Mouse (Mus musculus): ENCODE measurements at regions not wholly inside any gene's neighbourhood (a gene's known extent, or its start where the extent isn't known, plus 50 kb on each side); places are given as distances from the start of the nearest gene placed in this dataset.

DNA sequence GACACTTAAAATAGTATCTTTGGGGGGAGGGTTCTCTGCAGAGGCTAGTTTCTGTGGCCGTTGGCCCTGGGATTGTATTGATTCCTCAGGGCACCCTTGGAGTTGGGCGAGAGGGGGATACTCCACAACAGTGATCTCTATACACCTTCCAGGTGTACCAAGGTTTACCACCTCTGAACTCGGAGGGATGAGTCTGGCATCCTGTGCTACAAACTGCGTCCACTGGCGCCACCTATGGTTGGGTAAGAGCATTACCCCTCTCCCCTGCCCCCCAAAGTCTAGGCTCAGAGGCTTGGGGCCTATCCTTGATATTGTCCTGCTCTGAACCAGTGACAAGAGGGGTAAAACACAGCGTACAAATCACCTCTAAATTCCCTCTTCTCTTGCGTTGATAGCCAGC lies 62.2 kb downstream of the Gm17728 start:
- no peak for DNase-seq
- no peak for TF ChIP-seq POLR2A (IDR thresholded peaks at IDR 0.05; ENCODE audit: borderline replicate concordance, extremely low read depth, low read depth, low read length)
- TF ChIP-seq CTCF (IDR thresholded peaks at IDR 0.05; ENCODE audit: insufficient read depth, low read length) = peak; percentile 25; the same call in 1 of the 2 replicates
- WGBS = 68% methylated on average over 7 of the region's 7 CpGs
- Histone ChIP-seq H3K4me3 (replicated peaks; ENCODE audit: extremely low read depth, low read depth, low read length) (no peak overlapping the region), H3K4me1 (ENCODE audit: control insufficient read depth, insufficient read depth, low read length) (no peaks in the 10 kb centered on the region)

GRCm38 (mm10) chr17:9484566-9484965 lies 62.7 kb downstream of the Gm17728 start:
- Histone ChIP-seq H3K4me1 (ENCODE audit: control insufficient read depth, insufficient read depth, low read length) (no peaks in the 10 kb centered on the region), H3K4me3 (replicated peaks; ENCODE audit: extremely low read depth, low read depth, low read length) (no peak overlapping the region)
- no peak for DNase-seq
- WGBS = 85% methylated on average over 12 of the region's 12 CpGs
- TF ChIP-seq CTCF (IDR thresholded peaks at IDR 0.05; ENCODE audit: insufficient read depth, low read length) (no peak), POLR2A (IDR thresholded peaks at IDR 0.05; ENCODE audit: borderline replicate concordance, extremely low read depth, low read depth, low read length) (no peak)

- TF ChIP-seq POLR2A (IDR thresholded peaks at IDR 0.05; ENCODE audit: borderline replicate concordance, extremely low read depth, low read depth, low read length) = no peak
- TF ChIP-seq CTCF (IDR thresholded peaks at IDR 0.05; ENCODE audit: insufficient read depth, low read length) = no peak
- H3K4me1 ChIP-seq (ENCODE audit: control insufficient read depth, insufficient read depth, low read length) = no peaks in the 10 kb centered on the region
- no peak overlapping the region for H3K4me3 ChIP-seq (replicated peaks; ENCODE audit: extremely low read depth, low read depth, low read length)
- 61% methylated on average over 3 of the region's 3 CpGs for WGBS
- DNase-seq = no peak
These were observed 107.5 kb downstream of the Gm17728 start for GRCm38 (mm10) chr17:9529340-9529739.

DNA sequence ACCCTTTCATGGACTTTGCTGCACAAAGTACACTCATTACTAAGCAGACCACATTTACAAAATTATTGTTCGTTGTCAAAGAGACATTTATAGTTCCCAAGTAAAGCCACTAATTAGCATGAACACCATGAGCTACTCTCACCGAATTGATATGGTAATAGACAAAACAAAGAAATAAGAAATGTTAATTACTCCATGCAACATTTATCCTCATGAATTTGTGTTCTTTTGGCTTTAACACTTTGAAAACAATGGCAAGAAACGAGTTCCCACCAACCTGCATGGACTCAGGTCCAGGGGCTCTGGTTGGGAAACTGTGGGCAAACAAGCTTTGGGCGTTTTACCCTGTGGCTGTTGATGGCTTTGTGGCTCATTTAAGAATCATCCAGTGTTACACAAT lies 114.2 kb downstream of the Gm17728 start:
- TF ChIP-seq POLR2A (IDR thresholded peaks at IDR 0.05; ENCODE audit: borderline replicate concordance, extremely low read depth, low read depth, low read length) (no peak), CTCF (IDR thresholded peaks at IDR 0.05; ENCODE audit: insufficient read depth, low read length) (no peak)
- Histone ChIP-seq H3K4me1 (ENCODE audit: control insufficient read depth, insufficient read depth, low read length) (no peaks in the 10 kb centered on the region), H3K4me3 (replicated peaks; ENCODE audit: extremely low read depth, low read depth, low read length) (no peak overlapping the region)
- no peak for DNase-seq
- WGBS = 68% methylated on average over 4 of the region's 4 CpGs

DNA sequence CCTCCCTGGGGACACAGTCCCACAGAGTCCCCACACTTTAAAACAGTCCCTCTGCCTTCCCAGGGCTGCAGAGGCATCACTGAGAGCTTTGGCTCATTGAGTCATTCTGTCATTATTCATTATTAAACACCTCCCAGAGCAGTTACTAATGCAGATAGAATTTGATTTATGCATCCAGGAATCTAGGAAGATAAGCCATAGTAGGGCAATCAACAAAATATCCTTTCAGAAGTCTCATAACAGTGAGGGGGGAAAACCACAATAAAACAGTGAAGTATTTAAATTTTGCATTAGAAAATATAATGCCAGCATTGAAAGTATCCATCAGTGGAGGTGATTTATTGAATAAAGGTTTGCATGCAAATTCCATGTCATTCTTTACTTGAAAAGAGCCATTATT lies 116.5 kb downstream of the Gm17728 start:
- Histone ChIP-seq H3K4me1 (ENCODE audit: control insufficient read depth, insufficient read depth, low read length) (no peaks in the 10 kb centered on the region), H3K4me3 (replicated peaks; ENCODE audit: extremely low read depth, low read depth, low read length) (no peak overlapping the region)
- TF ChIP-seq CTCF (IDR thresholded peaks at IDR 0.05; ENCODE audit: insufficient read depth, low read length) (no peak), POLR2A (IDR thresholded peaks at IDR 0.05; ENCODE audit: borderline replicate concordance, extremely low read depth, low read depth, low read length) (no peak)
- no peak for DNase-seq

DNA sequence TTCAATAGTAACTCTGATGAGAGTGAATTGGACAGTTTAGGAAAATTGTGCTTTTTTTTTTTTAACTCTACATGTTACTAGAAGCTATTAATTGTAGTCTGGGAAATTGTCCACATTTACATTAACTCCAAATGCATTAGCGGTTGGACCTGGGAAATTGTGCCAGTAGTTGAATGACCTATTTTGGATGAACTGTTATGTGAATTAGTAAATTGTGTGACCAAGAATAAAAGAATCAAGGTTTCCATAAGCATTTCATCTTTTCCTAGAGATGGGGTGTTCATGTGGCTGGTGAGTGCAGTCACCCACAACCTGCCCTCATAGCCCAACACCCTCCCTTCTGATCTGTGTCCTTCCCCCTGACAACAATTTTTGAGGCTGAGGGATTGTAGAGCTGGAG lies 118.3 kb downstream of the Gm17728 start:
- Histone ChIP-seq H3K4me3 (replicated peaks; ENCODE audit: extremely low read depth, low read depth, low read length) (no peak overlapping the region), H3K4me1 (ENCODE audit: control insufficient read depth, insufficient read depth, low read length) (no peaks in the 10 kb centered on the region)
- no peak for DNase-seq
- TF ChIP-seq CTCF (IDR thresholded peaks at IDR 0.05; ENCODE audit: insufficient read depth, low read length) = no peak
- no peak for TF ChIP-seq POLR2A (IDR thresholded peaks at IDR 0.05; ENCODE audit: borderline replicate concordance, extremely low read depth, low read depth, low read length)
- 83% methylated on average over 1 of the region's 1 CpGs for WGBS

- H3K4me1 ChIP-seq (ENCODE audit: control insufficient read depth, insufficient read depth, low read length) = no peaks in the 10 kb centered on the region
- TF ChIP-seq POLR2A (IDR thresholded peaks at IDR 0.05; ENCODE audit: borderline replicate concordance, extremely low read depth, low read depth, low read length) (no peak), CTCF (IDR thresholded peaks at IDR 0.05; ENCODE audit: insufficient read depth, low read length) (no peak)
- 70% methylated on average over 5 of the region's 5 CpGs for WGBS
- no peak overlapping the region for H3K4me3 ChIP-seq (replicated peaks; ENCODE audit: extremely low read depth, low read depth, low read length)
- no peak for DNase-seq
These were observed 121.5 kb downstream of the Gm17728 start for GRCm38 (mm10) chr17:9543224-9543797.

GRCm38 (mm10) chr17:9557544-9557943 lies 112.0 kb downstream of the Pabpc6 start:
- no peak for DNase-seq
- TF ChIP-seq CTCF (IDR thresholded peaks at IDR 0.05; ENCODE audit: insufficient read depth, low read length) (no peak), POLR2A (IDR thresholded peaks at IDR 0.05; ENCODE audit: borderline replicate concordance, extremely low read depth, low read depth, low read length) (no peak)
- WGBS = 80% methylated on average over 4 of the region's 4 CpGs
- H3K4me1 ChIP-seq (ENCODE audit: control insufficient read depth, insufficient read depth, low read length) = no peaks in the 10 kb centered on the region
- no peak overlapping the region for H3K4me3 ChIP-seq (replicated peaks; ENCODE audit: extremely low read depth, low read depth, low read length)

DNA sequence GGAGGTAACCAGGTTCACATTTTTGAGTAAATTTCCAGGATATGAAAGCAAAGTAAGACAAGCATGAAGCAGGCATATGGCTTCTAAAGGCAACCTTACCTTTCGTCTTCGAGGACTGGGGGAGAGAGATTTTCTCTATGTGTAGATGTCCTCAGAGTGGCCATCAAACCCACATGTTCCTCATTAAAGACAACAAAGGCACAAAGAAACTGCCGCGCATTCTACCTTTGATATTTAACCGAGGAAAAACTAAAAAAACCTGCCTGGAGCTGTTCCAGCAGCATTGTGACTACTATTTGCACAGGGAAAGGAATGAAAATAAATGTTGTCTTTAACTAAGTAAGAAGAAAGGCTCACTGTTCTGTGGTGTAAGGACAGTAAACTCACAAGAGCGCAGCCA lies 102.7 kb downstream of the Pabpc6 start:
- no peak for DNase-seq
- Histone ChIP-seq H3K4me1 (ENCODE audit: control insufficient read depth, insufficient read depth, low read length) (no peaks in the 10 kb centered on the region), H3K4me3 (replicated peaks; ENCODE audit: extremely low read depth, low read depth, low read length) (no peak overlapping the region)
- WGBS = 65% methylated on average over 6 of the region's 6 CpGs
- no peak for TF ChIP-seq CTCF (IDR thresholded peaks at IDR 0.05; ENCODE audit: insufficient read depth, low read length)
- no peak for TF ChIP-seq POLR2A (IDR thresholded peaks at IDR 0.05; ENCODE audit: borderline replicate concordance, extremely low read depth, low read depth, low read length)

- H3K4me3 ChIP-seq (replicated peaks; ENCODE audit: extremely low read depth, low read depth, low read length) = no peak overlapping the region
- H3K4me1 ChIP-seq (ENCODE audit: control insufficient read depth, insufficient read depth, low read length) = no peaks in the 10 kb centered on the region
- DNase-seq = no peak
- WGBS = 50% methylated on average over 11 of the region's 11 CpGs
- TF ChIP-seq POLR2A (IDR thresholded peaks at IDR 0.05; ENCODE audit: borderline replicate concordance, extremely low read depth, low read depth, low read length) (no peak), CTCF (IDR thresholded peaks at IDR 0.05; ENCODE audit: insufficient read depth, low read length) (no peak)
These were observed 89.8 kb downstream of the Pabpc6 start for GRCm38 (mm10) chr17:9579401-9580371.

Measured in lung, adult 2 months (tissue).